Mouse (Mus musculus): Measurements from ENCODE around the gene Clec2g.

- TF ChIP-seq CTCF (conservative IDR thresholded peaks at IDR 0.05 in 1 of 2, IDR thresholded peaks at IDR 0.05 in 1 of 2; ENCODE audit: low read depth in 2 of 2, low read length in 2 of 2) (no peak), EP300 (IDR thresholded peaks at IDR 0.05; ENCODE audit: low read length) (no peak), POLR2A (IDR thresholded peaks at IDR 0.05; ENCODE audit: low read depth, low read length) (no peak), TCF12 (IDR thresholded peaks at IDR 0.05; ENCODE audit: low read depth, low read length) (no peak), BHLHE40 (IDR thresholded peaks at IDR 0.05; ENCODE audit: low read depth, low read length) (no peak)
Observed at GRCm38 (mm10) chr6:128933050-128933449, 1.1 kb upstream of the Clec2g start.

All from CH12.LX (cell line).